Mouse (Mus musculus) lung, adult 2 months (tissue): Measurements from ENCODE around the gene Ip6k3.

Source experiments
- CTCF ChIP-seq: fragments of 200-500 bp; IDR thresholded peaks from 2 replicates; pipeline ENCODE4 v1.5.1; 2011; ENCODE audit warnings: mild to moderate bottlenecking, low read length, control low read depth; ENCODE audit not compliant: insufficient read depth
- POLR2A ChIP-seq: fragments of 200-500 bp; IDR thresholded peaks from 2 replicates; pipeline ENCODE4 v1.6.1; 2011; ENCODE audit warnings: low read depth, mild to moderate bottlenecking, control low read depth, low read length, borderline replicate concordance; ENCODE audit errors: extremely low read depth

DNA sequence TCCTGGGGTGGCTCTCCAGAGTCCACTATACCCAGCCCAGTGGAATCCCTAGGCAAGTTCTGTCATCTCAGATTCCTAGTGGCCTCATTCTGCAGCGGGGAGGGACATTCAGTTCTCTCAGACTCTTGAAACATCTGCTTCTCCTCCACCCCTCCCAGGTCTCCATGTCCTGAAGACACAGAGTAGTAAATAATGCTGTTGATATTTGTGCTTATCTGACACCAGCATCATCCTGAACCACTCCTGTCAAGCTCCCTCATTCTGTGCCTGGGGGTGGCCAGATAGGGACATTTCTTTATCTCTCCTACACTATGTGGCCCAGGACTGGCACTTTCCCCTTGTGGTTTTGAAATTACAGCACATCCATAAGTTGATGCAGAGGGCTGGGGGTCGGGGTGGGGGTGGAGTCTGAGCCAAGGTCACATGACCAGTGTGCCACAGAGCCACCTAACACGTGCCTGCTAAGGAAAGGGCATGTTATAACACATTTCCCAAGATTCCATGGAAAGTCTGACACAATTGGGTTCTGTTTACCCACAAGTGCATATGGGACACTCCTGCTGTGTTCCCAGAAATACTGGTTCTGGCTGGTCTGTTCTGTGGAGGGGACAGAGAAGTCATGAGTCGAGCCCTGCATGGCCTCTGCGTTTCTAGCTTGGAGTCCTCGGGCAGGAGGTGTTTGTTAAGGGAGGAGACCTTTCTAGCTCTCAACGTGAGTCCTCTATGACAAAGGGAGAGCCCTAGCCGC is 14.4 kb downstream of the Ip6k3 start:
- TF ChIP-seq CTCF (no peak), POLR2A (no peak)
